Mouse (Mus musculus): ENCODE measurements around the gene Abcg1.

GRCm38 (mm10) chr17:31024782-31025125, 32.7 kb upstream of the Abcg1 start:
- TF ChIP-seq POLR2AphosphoS2 (IDR thresholded peaks at IDR 0.05; ENCODE audit: low read depth, low read length) (no peak), POLR2A (IDR thresholded peaks at IDR 0.05; ENCODE audit: low read depth, low read length) (no peak), EP300 (IDR thresholded peaks at IDR 0.05; ENCODE audit: low read length) (no peak), CTCF (conservative IDR thresholded peaks at IDR 0.05 in 1 of 2, IDR thresholded peaks at IDR 0.05 in 1 of 2; ENCODE audit: low read depth in 2 of 2, low read length in 2 of 2) (no peak), MAZ (IDR thresholded peaks at IDR 0.05; ENCODE audit: low read depth, low read length) (no peak), USF1 (IDR thresholded peaks at IDR 0.05; ENCODE audit: low read depth, low read length) (no peak), NRF1 (IDR thresholded peaks at IDR 0.05; ENCODE audit: low read depth, low read length) (no peak), HCFC1 (IDR thresholded peaks at IDR 0.05; ENCODE audit: low read depth, low read length) (no peak), RCOR1 (conservative IDR thresholded peaks at IDR 0.05; ENCODE audit: low read depth, low read length) (no peak), BHLHE40 (IDR thresholded peaks at IDR 0.05; ENCODE audit: low read depth, low read length) (no peak), SMC3 (IDR thresholded peaks at IDR 0.05; ENCODE audit: low read depth, low read length) (no peak), MAX (IDR thresholded peaks at IDR 0.05; ENCODE audit: low read length) (no peak)

Measured in CH12.LX (cell line).